Mouse (Mus musculus): ENCODE data around the gene Gm10271.

DNA sequence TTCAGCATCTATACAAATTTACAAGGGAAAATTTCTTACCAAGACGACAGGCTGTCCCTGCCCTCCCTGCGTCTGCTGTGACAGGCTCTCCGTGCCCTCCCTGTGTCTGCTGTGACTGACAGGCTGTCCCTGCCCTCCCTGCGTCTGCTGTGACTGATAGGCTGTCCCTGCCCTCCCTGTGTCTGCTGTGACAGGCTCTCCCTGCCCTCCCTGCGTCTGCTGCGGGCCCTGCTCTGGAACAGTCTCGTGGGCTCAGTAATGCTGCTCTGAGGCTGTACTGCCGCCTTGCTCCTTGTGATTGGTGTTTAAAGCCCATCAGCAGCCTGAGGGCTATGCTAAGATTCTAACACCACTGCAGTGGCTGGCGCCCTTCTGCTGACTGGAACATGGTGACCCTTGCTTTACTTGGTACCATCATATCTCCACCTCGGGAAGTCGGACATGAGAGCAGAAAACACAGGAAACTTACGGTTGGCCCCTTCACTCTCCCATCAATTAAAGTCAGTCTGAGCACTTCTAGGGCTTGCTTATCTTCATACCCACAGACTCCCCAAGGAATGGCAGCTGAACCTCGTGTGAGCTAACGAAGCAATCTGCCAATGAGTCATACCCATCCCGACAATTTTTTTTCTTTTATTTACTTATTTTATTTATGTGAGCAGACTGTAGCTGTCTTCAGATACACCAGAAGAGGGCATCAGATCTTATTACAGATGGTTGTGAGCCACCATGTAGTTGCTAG, 63.3 kb downstream of the Gm10271 start:
- TF ChIP-seq CTCF (IDR thresholded peaks at IDR 0.05) (no peak), EP300 (IDR thresholded peaks at IDR 0.05) (no peak)

Measured in lung, postnatal 0 days (tissue).